Mouse (Mus musculus) ES-E14 (cell line): ENCODE data around the gene Dhcr24.

Experiments
- HCFC1 ChIP-seq: IDR thresholded peaks from 2 replicates; pipeline ENCODE4 v1.6.1; 2012; ENCODE audit warnings: low read length, inconsistent platforms, borderline replicate concordance; ENCODE audit not compliant: insufficient read depth
- MAFK ChIP-seq: IDR thresholded peaks from 2 replicates; pipeline ENCODE4 v1.6.1; 2014; ENCODE audit warnings: mild to moderate bottlenecking, low read depth, low read length, inconsistent platforms; ENCODE audit not compliant: insufficient read depth
- ZNF384 ChIP-seq: IDR thresholded peaks from 2 replicates; pipeline ENCODE4 v1.6.1; 2012; ENCODE audit warnings: low read depth, low read length, inconsistent platforms

DNA sequence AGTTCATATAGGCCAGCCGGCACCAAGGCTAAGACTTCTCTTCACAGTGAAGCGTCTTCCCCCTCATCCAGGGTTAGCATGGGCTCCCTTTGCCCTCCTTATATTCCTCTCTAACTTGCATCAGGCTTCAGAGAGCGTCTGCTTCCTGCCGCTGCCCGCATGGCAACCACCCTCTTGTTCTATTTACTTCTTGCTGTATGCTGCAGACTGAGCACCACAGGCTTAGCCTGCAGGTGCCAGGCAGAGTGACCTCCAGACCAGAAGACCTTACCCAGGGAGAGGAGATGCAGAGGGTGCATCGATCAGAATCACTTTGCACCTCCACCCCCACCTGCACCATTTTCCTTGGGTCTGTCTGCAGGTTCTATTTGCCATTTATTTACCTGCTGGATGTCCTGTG is 1.2 kb downstream of the Dhcr24 start:
- TF ChIP-seq MAFK: no peak
- no peak for TF ChIP-seq ZNF384
- TF ChIP-seq HCFC1: no peak
